Mouse (Mus musculus) embryonic fibroblast, embryonic 13.5 days (primary cell): Measurements from ENCODE around the gene Gnat1.

Experiments used
- CTCF ChIP-seq: IDR thresholded peaks from 2 replicates; pipeline ENCODE4 v1.5.1; 2011; ENCODE audit warnings: mild to moderate bottlenecking, control low read depth, low read length, moderate library complexity, borderline replicate concordance; ENCODE audit not compliant: insufficient read depth
- POLR2A ChIP-seq: IDR thresholded peaks from 2 replicates; pipeline ENCODE4 v1.6.1; 2011; ENCODE audit warnings: low read depth, mild to moderate bottlenecking, control low read depth, low read length, moderate library complexity

DNA sequence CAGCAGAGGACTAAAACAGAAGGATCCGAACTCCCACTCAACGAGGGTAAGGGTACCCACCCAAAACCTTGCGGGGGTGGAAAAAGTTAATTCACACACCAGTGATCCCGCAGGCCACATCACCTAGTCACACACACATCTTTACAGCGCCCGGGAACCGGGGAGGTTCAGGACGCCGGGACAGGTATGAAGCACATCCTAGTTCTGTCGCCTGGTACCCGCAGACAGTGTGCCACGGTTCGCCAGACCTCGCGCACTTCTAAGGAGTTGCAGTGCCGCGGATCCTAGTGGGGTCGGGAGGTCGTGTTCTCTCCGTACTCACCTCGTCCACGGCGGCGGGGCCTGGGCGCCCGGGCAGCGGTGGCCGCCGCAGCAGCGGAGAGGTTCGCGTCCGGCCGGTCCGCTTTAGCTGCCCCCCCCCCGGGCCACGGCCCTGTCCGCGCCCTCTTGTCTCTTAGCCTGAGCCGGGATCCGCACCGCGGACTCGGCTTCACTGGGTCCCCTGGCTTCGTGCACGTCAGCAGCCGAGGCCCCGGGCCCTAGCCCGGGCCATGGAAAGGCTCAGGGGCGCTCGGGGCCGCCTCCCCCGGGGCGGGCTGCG, 29.7 kb upstream of the Gnat1 start:
- TF ChIP-seq CTCF (no peak), POLR2A (no peak)
